Mouse (Mus musculus) thymus, adult 18-20 months (tissue): ENCODE data around the gene Tmem168.

Experiments
- DNase-seq, 2 experiments: peaks; one replicate each; pipeline ENCODE4 v3.0.0; 2022; ENCODE audit warnings: mixed read lengths in 2 of 2

Gene Tmem168

GRCm38 (mm10) chr6:13584788-13585187, 23.1 kb downstream of the Tmem168 start:
- no peak for DNase-seq

- no peak for DNase-seq
Observed at GRCm38 (mm10) chr6:13582075-13582474, 25.8 kb downstream of the Tmem168 start.

GRCm38 (mm10) chr6:13565734-13566133, 42.2 kb downstream of the Tmem168 start:
- DNase-seq, result no peak

- no peak for DNase-seq
Observed at GRCm38 (mm10) chr6:13555266-13555665, 52.6 kb downstream of the Tmem168 start.

GRCm38 (mm10) chr6:13541761-13542160, 66.1 kb downstream of the Tmem168 start:
- DNase-seq, result no peak

- no peak for DNase-seq
Observed at GRCm38 (mm10) chr6:13537275-13537964, 70.5 kb downstream of the Tmem168 start.
